9 mouse cellular contexts compared by ENCODE assay signal in the genomic region with DNA sequence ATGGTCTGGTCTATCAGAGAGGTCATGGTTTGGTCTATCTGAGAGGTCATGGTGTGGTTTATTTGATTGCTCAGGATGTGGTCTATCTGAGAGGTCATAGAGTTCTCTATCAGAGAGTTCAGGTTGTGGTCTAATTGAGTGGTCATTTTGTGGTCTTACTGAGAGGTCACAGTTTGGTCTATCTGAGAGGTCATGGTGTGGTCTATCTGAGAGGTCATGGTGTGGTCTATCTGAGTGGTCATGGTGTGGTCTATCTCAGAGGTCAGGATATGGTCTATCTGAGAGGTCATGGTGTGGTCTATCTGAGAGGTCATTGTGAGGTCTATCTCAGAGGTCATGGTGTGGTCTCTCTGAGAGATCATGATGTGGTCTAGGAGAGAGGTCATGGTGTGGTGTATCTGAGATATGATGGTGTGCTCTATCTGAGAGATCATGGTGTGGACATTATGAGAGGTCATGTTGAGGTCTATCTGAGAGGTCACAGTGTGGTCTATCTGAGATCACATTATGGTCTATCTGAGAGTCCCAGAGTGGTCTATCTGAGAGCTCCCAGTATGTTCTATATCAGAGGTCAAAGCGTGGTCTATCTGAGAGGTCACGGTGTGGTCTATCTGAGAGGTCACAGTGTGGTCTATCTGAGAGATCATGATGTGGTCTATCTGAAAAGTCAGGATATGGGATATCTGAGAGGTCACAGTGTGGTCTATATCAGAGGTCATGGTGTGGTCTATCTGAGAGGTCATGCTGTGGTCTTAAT. TPM values are rescaled to one million over a fixed set of nuclear protein-coding genes. Genes with fewer than 3 reads are reported as not detected.
DNase-seq lines count a peak whose midpoint lies in the region; ATAC-seq lines count a peak whose summit lies in the region.
"Had no signal": no experiment of that assay in that cellular context is flagged by ENCODE, and none has a peak within 500 bp of the region (broad histone marks: within the 10 kb centered on the region; RNA-seq: fewer than 3 reads in every experiment).

No protein-coding gene starts in this region.

- H3K9ac ChIP-seq in kidney, embryonic 16.5 days (replicated peaks; ENCODE audit: low read length): no peak overlapping the region
- H3K9ac ChIP-seq in forebrain, embryonic 13.5 days: no peak overlapping the region
- no peak overlapping the region for H3K9ac ChIP-seq in liver, embryonic 12.5 days

- 89% methylated on average over 2 of the region's 2 CpGs for WGBS in kidney, embryonic 16.5 days
- 76% methylated on average over 2 of the region's 2 CpGs for WGBS in forebrain, embryonic 13.5 days
- 60% methylated on average over 2 of the region's 2 CpGs for WGBS in liver, embryonic 12.5 days (ENCODE audit: insufficient replicate concordance)

- H3K4me1 ChIP-seq in kidney, embryonic 16.5 days (ENCODE audit: insufficient read depth, low read length): no peaks in the 10 kb centered on the region
- no peaks in the 10 kb centered on the region for H3K4me1 ChIP-seq in forebrain, embryonic 13.5 days
- no peaks in the 10 kb centered on the region for H3K4me1 ChIP-seq in liver, embryonic 12.5 days

- H3K4me2 ChIP-seq in kidney, embryonic 16.5 days (replicated peaks; ENCODE audit: low read depth, low read length): no peak overlapping the region
- no peak overlapping the region for H3K4me2 ChIP-seq in forebrain, embryonic 13.5 days
- no peak overlapping the region for H3K4me2 ChIP-seq in liver, embryonic 12.5 days

- no peak overlapping the region for H3K4me3 ChIP-seq in kidney, embryonic 16.5 days (ENCODE audit: low read length)
- H3K4me3 ChIP-seq in forebrain, embryonic 13.5 days: no peak overlapping the region
- H3K4me3 ChIP-seq in liver, embryonic 12.5 days: no peak overlapping the region

- DNase-seq in kidney, postnatal 14 days: no peak
- peak; percentile 45 for DNase-seq in skeletal muscle tissue, adult 2 months (ENCODE audit: low read depth, low spot score)
- no peak for DNase-seq in adrenal gland, postnatal 14 days
- no peak for DNase-seq in frontal cortex, postnatal 25 days (ENCODE audit: low spot score in 2 of 2)
- no peak for DNase-seq in ovary, postnatal 36 days (ENCODE audit: low spot score)

- ATAC-seq in kidney, embryonic 16.5 days (ENCODE audit: low FRiP score, low TSS enrichment): peak; percentile 77
- 0 out of 2 replicates have a peak, but pooled peaks have one; percentile 41 for ATAC-seq in forebrain, embryonic 13.5 days
- peak; percentile 76 for ATAC-seq in liver, embryonic 12.5 days
- ATAC-seq: Patski had no signal

- H3K27me3 ChIP-seq in kidney, embryonic 16.5 days (ENCODE audit: insufficient read depth, low read length): no peaks in the 10 kb centered on the region
- no peaks in the 10 kb centered on the region for H3K27me3 ChIP-seq in forebrain, embryonic 13.5 days
- H3K27me3 ChIP-seq in liver, embryonic 12.5 days (replicated peaks): no peaks in the 10 kb centered on the region
- H3K27me3 ChIP-seq: Patski had no signal

- no peaks in the 10 kb centered on the region for H3K36me3 ChIP-seq in kidney, embryonic 16.5 days (ENCODE audit: insufficient read depth, low read length)
- H3K36me3 ChIP-seq in forebrain, embryonic 13.5 days (ENCODE audit: poor library complexity, severe bottlenecking): no peaks in the 10 kb centered on the region
- H3K36me3 ChIP-seq in liver, embryonic 12.5 days: no peaks in the 10 kb centered on the region

- H3K27ac ChIP-seq in kidney, embryonic 16.5 days (ENCODE audit: low read length): no peak overlapping the region
- no peak overlapping the region for H3K27ac ChIP-seq in forebrain, embryonic 13.5 days
- H3K27ac ChIP-seq in liver, embryonic 12.5 days: no peak overlapping the region

- H3K9me3 ChIP-seq in kidney, embryonic 16.5 days (ENCODE audit: low read length): peaks cover 17% of the 10 kb centered on the region
- H3K9me3 ChIP-seq in forebrain, embryonic 13.5 days (replicated peaks): peaks cover 33% of the 10 kb centered on the region
- peaks cover 14% of the 10 kb centered on the region; the same call in 1 of the 2 replicates for H3K9me3 ChIP-seq in liver, embryonic 12.5 days (replicated peaks)

RNA-seq across cellular contexts. Expression of gene Vmn2r-ps159, which starts 11.8 kb away (rescaled TPM):
- polyA plus RNA-seq in kidney, embryonic 16.5 days (2015; fragmentation: Nextera tagmentation; extraction: Ambion mirVana): not detected in 2 replicates
- polyA plus RNA-seq in forebrain, embryonic 13.5 days (2015; fragmentation: Nextera tagmentation; extraction: Ambion mirVana): not detected in 2 replicates
- not detected in 2 replicates for polyA plus RNA-seq in liver, embryonic 12.5 days (2016; fragmentation: Nextera tagmentation; extraction: Ambion mirVana)
- not detected in 2 replicates for total RNA-seq in adrenal gland, postnatal 14 days (2021)
- polyA plus RNA-seq: Patski had no signal
